Mouse (Mus musculus) lung, postnatal 0 days (tissue): ENCODE measurements at regions not wholly inside any gene's neighbourhood (a gene's known extent, or its start where the extent isn't known, plus 50 kb on each side); places are given as distances from the start of the nearest gene placed in this dataset.

Experiments
- CTCF ChIP-seq: IDR thresholded peaks from 2 replicates; pipeline ENCODE4 v1.5.1; 2016; ENCODE audit warnings: antibody characterized with exemption, mild to moderate bottlenecking
- EP300 ChIP-seq: IDR thresholded peaks from 2 replicates; pipeline ENCODE4 v1.6.1; 2016; ENCODE audit warnings: antibody characterized with exemption, mild to moderate bottlenecking, control low read depth

DNA sequence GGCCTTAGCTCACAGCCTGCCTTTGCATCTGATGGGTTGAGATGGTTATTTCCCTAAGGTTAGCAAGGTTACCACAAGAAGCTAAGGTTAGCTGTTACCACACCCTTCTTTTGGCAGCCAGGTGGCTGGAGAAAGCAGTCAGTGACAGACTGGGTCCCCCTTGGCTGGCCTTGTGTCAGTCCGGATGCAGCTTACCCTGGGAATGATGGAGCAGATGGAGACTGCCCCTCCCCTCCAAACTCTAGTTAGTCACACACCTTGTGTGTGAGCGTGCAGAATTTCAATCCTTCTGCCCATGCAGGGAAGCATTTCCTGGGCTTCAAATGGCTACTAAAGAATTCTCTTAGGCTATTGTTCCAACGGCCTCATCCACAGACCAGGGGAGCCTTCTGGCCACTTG lies 301.6 kb downstream of the Slc4a3 start:
- TF ChIP-seq CTCF: no peak
- no peak for TF ChIP-seq EP300
